Mouse (Mus musculus): Measurements from ENCODE around the gene Gprin2. TPM values are rescaled to one million over a fixed set of nuclear protein-coding genes. Genes with fewer than 3 reads are reported as not detected.

Gene Gprin2
- polyA plus RNA-seq, 1 experiment from 2014 or later: 0.27 TPM

Other genes starting within 250 kb of the Gprin2 start
- not detected in 2 replicates for gene Rbp3, start 247.7 kb downstream of the Gprin2 start, polyA plus RNA-seq (2015; fragmentation: Nextera tagmentation; extraction: Ambion mirVana)
- gene Zfp488, start 222.9 kb downstream of the Gprin2 start, polyA plus RNA-seq (2015; fragmentation: Nextera tagmentation; extraction: Ambion mirVana): 0.12 TPM in 2 replicates
- not detected in 2 replicates for gene Gm30083, start 186.5 kb downstream of the Gprin2 start, polyA plus RNA-seq (2015; fragmentation: Nextera tagmentation; extraction: Ambion mirVana)
- not detected in 2 replicates for gene Gm5460, start 184.9 kb downstream of the Gprin2 start, polyA plus RNA-seq (2015; fragmentation: Nextera tagmentation; extraction: Ambion mirVana)
- gene Antxrl, start 148.9 kb downstream of the Gprin2 start, polyA plus RNA-seq (2015; fragmentation: Nextera tagmentation; extraction: Ambion mirVana): not detected in 2 replicates
- 5.7 and 6.7 TPM in 2 replicates for gene Anxa8, start 115.7 kb downstream of the Gprin2 start, polyA plus RNA-seq (2015; fragmentation: Nextera tagmentation; extraction: Ambion mirVana)
- 0.24 and 0.98 TPM in 2 replicates for gene A630023A22Rik, start 98.9 kb downstream of the Gprin2 start, polyA plus RNA-seq (2015; fragmentation: Nextera tagmentation; extraction: Ambion mirVana)
- 0.42 and 0.48 TPM in 2 replicates for gene Npy4r, start 49.2 kb downstream of the Gprin2 start, polyA plus RNA-seq (2015; fragmentation: Nextera tagmentation; extraction: Ambion mirVana)
- 0.86 and 1.2 TPM in 2 replicates for gene Syt15, start 17.9 kb upstream of the Gprin2 start, polyA plus RNA-seq (2015; fragmentation: Nextera tagmentation; extraction: Ambion mirVana)
- 5.8 and 7.1 TPM in 2 replicates for gene Shld2, start 108.8 kb upstream of the Gprin2 start, polyA plus RNA-seq (2015; fragmentation: Nextera tagmentation; extraction: Ambion mirVana)
- 72.9 and 73.6 TPM in 2 replicates for gene Glud1, start 109.1 kb upstream of the Gprin2 start, polyA plus RNA-seq (2015; fragmentation: Nextera tagmentation; extraction: Ambion mirVana)
- not detected in 2 replicates for gene Fam25c, start 153.8 kb upstream of the Gprin2 start, polyA plus RNA-seq (2015; fragmentation: Nextera tagmentation; extraction: Ambion mirVana)
- 35.5 and 37.9 TPM in 2 replicates for gene Sncg, start 173.1 kb upstream of the Gprin2 start, polyA plus RNA-seq (2015; fragmentation: Nextera tagmentation; extraction: Ambion mirVana)
- gene Mmrn2, start 173.8 kb upstream of the Gprin2 start, polyA plus RNA-seq (2015; fragmentation: Nextera tagmentation; extraction: Ambion mirVana): 7.1 and 7.2 TPM in 2 replicates